Mouse (Mus musculus) lung, adult 2 months (tissue): Measurements from ENCODE around the gene Hoxa10.

Experiments
- CTCF ChIP-seq: fragments of 200-500 bp; IDR thresholded peaks from 2 replicates; pipeline ENCODE4 v1.5.1; 2011; ENCODE audit warnings: mild to moderate bottlenecking, low read length, control low read depth; ENCODE audit not compliant: insufficient read depth
- POLR2A ChIP-seq: fragments of 200-500 bp; IDR thresholded peaks from 2 replicates; pipeline ENCODE4 v1.6.1; 2011; ENCODE audit warnings: low read depth, mild to moderate bottlenecking, control low read depth, low read length, borderline replicate concordance; ENCODE audit errors: extremely low read depth

DNA sequence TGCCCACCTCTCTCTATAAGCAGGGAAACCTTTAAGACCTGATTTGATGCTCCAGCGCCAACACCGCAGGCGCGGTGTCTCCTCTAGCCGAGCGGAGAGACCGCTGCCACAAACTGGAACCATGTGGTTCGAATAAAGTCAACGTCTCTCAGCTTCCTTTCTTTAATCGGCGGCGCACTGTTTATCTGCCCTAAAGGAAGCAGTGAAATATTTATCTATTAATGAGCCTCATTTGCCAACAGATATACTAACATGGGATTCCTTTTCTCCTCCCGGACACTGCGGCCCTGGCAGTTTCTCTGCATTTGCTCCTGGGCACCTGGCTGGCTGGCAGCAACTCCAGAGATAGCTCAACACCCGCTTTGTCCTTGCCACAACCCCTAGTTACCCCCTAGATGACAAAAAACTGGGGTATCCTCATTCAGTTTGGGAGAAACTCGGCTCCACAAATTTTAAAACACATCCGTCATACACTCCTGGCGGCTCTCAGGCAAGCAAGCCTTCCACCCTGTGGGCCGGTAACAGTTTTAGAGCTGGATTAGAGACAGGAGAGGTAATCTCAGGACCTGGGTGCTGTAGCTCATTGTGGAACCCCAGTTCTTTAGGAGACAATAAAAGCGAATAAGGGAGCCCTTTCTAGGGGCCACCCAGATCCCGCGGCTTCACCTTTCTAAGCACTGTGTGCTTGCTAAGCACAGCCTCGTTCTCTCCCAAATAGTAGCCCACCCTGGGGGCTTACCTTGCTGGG, 22.6 kb downstream of the Hoxa10 start:
- TF ChIP-seq POLR2A = no peak
- TF ChIP-seq CTCF = no peak
